Mouse (Mus musculus): ENCODE results near the gene Ptprd. TPM values are rescaled to one million over a fixed set of nuclear protein-coding genes. Genes with fewer than 3 reads are reported as not detected.

The Ptprd gene
- total RNA-seq, 2 experiments from 2014 or later, result 159 to 195 TPM

GRCm38 (mm10) chr4:76006717-76007116 lies 2205.0 kb downstream of the Ptprd start:
- no peak for DNase-seq (ENCODE audit: extremely low spot score in 1 of 2, low spot score in 1 of 2)

DNA sequence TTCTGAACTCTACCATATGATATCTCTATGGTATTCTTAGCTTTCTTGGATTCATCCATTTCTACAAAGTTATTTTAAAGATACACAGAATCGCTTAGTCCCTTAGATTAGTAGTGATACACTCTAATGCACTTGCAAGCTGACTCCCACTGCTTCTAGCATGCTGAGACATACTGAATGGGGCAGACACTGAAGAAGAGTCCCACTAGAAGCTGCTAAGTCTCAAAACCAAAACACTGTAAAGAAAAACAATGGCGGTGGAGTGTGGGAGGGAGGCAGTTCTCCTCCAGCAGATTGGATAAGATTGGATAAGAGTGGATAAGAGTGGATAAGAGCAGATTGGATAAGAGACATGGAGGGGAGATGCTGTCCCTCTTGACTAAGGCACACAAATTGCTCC lies 2207.6 kb downstream of the Ptprd start:
- no peak for DNase-seq (ENCODE audit: extremely low spot score in 1 of 2, low spot score in 1 of 2)

GRCm38 (mm10) chr4:76000258-76000657 lies 2211.5 kb downstream of the Ptprd start:
- DNase-seq (ENCODE audit: extremely low spot score in 1 of 2, low spot score in 1 of 2), result no peak

DNA sequence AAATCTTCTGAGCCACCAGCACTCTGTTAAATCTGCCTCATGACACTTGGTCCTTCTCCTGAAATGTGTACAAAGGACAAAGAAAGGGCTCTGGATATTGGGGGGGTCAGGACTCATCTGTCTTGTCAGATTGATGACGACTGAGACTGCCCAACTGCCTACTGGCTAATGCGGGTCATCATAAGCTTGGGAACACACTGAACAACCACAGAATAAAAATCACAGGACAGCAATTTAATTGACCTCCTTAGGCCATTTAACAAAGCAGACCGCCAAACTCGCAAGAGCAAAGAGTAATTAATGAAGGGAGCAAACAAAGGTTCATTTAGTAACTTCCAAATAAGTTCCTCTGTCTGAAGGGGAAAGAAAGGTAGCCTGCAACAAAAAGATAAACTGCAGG lies 2215.9 kb downstream of the Ptprd start:
- no peak for DNase-seq (ENCODE audit: extremely low spot score in 1 of 2, low spot score in 1 of 2)

- DNase-seq (ENCODE audit: extremely low spot score in 1 of 2, low spot score in 1 of 2), result no peak
Measured at GRCm38 (mm10) chr4:75994576-75994975, 2217.2 kb downstream of the Ptprd start.

DNA sequence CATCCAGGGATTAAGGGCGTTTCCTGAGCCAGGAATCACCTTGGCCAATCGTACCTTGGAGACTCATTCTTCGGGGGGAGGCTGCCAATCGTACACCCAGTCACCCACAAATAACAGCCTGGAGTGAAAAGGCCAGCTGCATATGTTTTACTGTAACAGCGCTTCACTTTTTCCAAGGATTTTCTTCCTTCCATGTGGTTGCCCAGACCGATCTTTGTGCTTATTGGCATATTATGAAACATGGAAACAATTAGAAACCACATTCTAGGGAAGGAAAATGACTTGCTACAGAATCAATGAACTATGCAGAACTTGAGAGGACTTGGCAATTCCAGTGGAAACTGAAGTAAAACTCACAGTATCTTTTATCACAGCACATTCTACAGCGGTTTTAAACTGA lies 2218.7 kb downstream of the Ptprd start:
- no peak for DNase-seq (ENCODE audit: extremely low spot score in 1 of 2, low spot score in 1 of 2)

- DNase-seq (ENCODE audit: extremely low spot score in 1 of 2, low spot score in 1 of 2), result no peak
Measured at GRCm38 (mm10) chr4:75991621-75992245, 2220.0 kb downstream of the Ptprd start.

DNA sequence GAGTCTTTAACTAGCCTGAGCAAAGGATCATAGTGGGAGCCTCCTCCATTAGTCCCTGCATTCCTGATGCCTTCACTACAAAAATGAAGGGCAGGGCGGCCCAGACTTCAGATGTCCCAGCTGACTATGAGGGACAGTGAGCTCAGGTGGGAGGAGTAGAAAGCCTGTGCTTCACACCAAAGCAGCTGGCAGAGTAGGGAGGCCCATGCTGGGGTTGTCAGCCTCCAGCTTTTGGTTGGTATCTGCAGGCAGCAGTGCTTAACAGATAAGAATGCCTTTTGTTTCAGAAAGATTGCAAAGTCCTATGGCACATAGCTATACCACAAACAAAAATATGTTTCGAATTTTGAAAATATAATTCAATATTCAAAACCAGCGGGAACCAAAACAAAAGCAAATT lies 2237.0 kb downstream of the Ptprd start:
- no peak for DNase-seq (ENCODE audit: extremely low spot score in 1 of 2, low spot score in 1 of 2)

GRCm38 (mm10) chr4:75973322-75973721 lies 2238.4 kb downstream of the Ptprd start:
- no peak for DNase-seq (ENCODE audit: extremely low spot score in 1 of 2, low spot score in 1 of 2)

- DNase-seq (ENCODE audit: extremely low spot score in 1 of 2, low spot score in 1 of 2), result no peak
Measured at GRCm38 (mm10) chr4:75969961-75970360, 2241.8 kb downstream of the Ptprd start.

DNA sequence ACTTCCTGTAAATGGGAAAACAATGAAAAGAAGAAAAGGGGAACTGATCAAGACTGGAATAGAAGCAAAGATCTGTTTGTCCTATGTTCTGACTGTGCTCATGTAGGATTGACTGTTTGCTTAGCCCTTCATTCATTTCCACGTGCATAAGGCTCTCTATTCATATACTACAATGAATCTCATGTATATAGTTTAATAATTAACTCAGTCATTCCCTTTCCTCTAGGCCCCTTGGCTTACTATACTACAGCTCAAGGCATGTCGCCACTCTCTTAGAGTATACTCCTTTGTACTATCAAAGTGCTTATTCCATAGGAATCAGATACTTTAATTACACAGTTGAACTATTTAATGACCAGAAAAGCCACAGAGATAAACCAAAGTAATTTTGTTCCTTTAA lies 2243.1 kb downstream of the Ptprd start:
- no peak for DNase-seq (ENCODE audit: extremely low spot score in 1 of 2, low spot score in 1 of 2)

GRCm38 (mm10) chr4:75965810-75966209 lies 2246.0 kb downstream of the Ptprd start:
- no peak for DNase-seq (ENCODE audit: extremely low spot score in 1 of 2, low spot score in 1 of 2)

GRCm38 (mm10) chr4:75962916-75963315 lies 2248.8 kb downstream of the Ptprd start:
- no peak for DNase-seq (ENCODE audit: extremely low spot score in 1 of 2, low spot score in 1 of 2)

- DNase-seq (ENCODE audit: extremely low spot score in 1 of 2, low spot score in 1 of 2), result no peak
Measured at GRCm38 (mm10) chr4:75961865-75962264, 2249.9 kb downstream of the Ptprd start.

GRCm38 (mm10) chr4:75953349-75954060 lies 2258.3 kb downstream of the Ptprd start:
- DNase-seq (ENCODE audit: extremely low spot score in 1 of 2, low spot score in 1 of 2), result no peak

GRCm38 (mm10) chr4:75950582-75950981 lies 2261.2 kb downstream of the Ptprd start:
- DNase-seq (ENCODE audit: extremely low spot score in 1 of 2, low spot score in 1 of 2), result no peak

- no peak for DNase-seq (ENCODE audit: extremely low spot score in 1 of 2, low spot score in 1 of 2)
Measured at GRCm38 (mm10) chr4:75894871-75895270, 2316.9 kb downstream of the Ptprd start.

Small RNAs within 50 kb of the gene (microRNA-seq; reads per million reads assigned to microRNA genes)
- gene Gm23159, result 0 reads per million in 2 experiments

Measured in layer of hippocampus, postnatal 25 days (tissue).